Mouse (Mus musculus): ENCODE data around the gene Yes1. TPM values are rescaled to one million over a fixed set of nuclear protein-coding genes. Genes with fewer than 3 reads are reported as not detected.
"Not testable (repeated sequence)": the region's sequence is repeated elsewhere in the genome, so short reads cannot be mapped to it uniquely, and the experiment has no call there.

The Yes1 gene
- total and polyA plus RNA-seq, 3 experiments, result 2.0 to 4.1 (median 2.2) TPM

DNA sequence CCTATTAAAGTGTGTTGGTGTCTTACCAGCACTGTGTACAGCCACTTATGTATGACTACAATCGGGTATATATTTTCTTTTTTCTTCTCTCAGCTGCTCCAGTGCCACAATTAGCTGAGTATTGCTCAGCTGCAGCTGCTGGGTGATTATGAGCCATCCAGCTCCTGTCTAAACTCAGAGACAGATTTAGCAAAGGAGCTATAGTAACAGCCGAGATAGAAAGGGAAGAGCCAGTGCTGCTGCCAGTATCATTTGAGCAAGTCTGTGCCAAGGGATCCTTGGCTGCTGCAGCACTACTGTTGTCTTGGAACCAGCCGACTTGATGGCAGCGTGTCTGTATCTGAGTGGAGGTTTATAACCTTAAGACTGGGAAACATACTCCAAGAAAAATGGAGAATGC lies 3.7 kb downstream of the Yes1 start:
- no peak for DNase-seq (ENCODE audit: extremely low read depth)
- in situ Hi-C loops (cut with MboI; ENCODE audit: low pct_ligation_motif_present, low pct_unique_long_range_greater_than_20kb, low sequenced_read_pairs), result no loop called here
- no peak overlapping the region for H3K4me2 ChIP-seq (ENCODE audit: insufficient read depth, low read depth, poor library complexity, severe bottlenecking)
- no peaks in the 10 kb centered on the region for H3K27me3 ChIP-seq (replicated peaks)
- TF ChIP-seq ZC3H11A (IDR thresholded peaks at IDR 0.05; ENCODE audit: low read depth, low read length) (no peak), ZMIZ1 (IDR thresholded peaks at IDR 0.05; ENCODE audit: low read depth, low read length) (no peak), MEF2A (IDR thresholded peaks at IDR 0.05; ENCODE audit: borderline replicate concordance, low read depth, low read length) (no peak), ZKSCAN1 (IDR thresholded peaks at IDR 0.05; ENCODE audit: borderline replicate concordance, low read depth, low read length) (no peak), JUND (conservative IDR thresholded peaks at IDR 0.05; ENCODE audit: low read depth, low read length) (no peak), ZNF384 (IDR thresholded peaks at IDR 0.05; ENCODE audit: low read depth, low read length) (no peak), KAT2A (IDR thresholded peaks at IDR 0.05; ENCODE audit: insufficient replicate concordance, low read length) (no peak), HCFC1 (IDR thresholded peaks at IDR 0.05; ENCODE audit: low read depth, low read length) (no peak), MYC (IDR thresholded peaks at IDR 0.05; ENCODE audit: low read depth, low read length) (no peak), NELFE (IDR thresholded peaks at IDR 0.05; ENCODE audit: low read depth, low read length) (no peak), TBP (conservative IDR thresholded peaks at IDR 0.05; ENCODE audit: low read depth, low read length) (no peak), GABPA (IDR thresholded peaks at IDR 0.05; ENCODE audit: insufficient replicate concordance, low read depth, low read length) (no peak), SIN3A (IDR thresholded peaks at IDR 0.05; ENCODE audit: low read length) (no peak), EP300 (IDR thresholded peaks at IDR 0.05; ENCODE audit: low read length) (no peak)
- H3K9me3 ChIP-seq (replicated peaks; ENCODE audit: low read length), result no peaks in the 10 kb centered on the region
- H3K27ac ChIP-seq (ENCODE audit: insufficient read depth, low read depth), result no peak overlapping the region
- dilution Hi-C loops (cut with MboI; ENCODE audit: extremely low pct_ligation_motif_present, extremely low pct_unique_long_range_greater_than_20kb, low sequenced_read_pairs), result no loop called here
- peaks cover 0 to 3% of the 10 kb centered on the region in 2 experiments; a peak in 2 of 4 replicates for H3K4me1 ChIP-seq (ENCODE audit: control insufficient read depth in 1 of 2, insufficient read depth in 2 of 2)
- H3K9ac ChIP-seq (ENCODE audit: insufficient read depth, low read depth), result no peak overlapping the region
- H3K4me3 ChIP-seq (replicated peaks in 1 of 3; ENCODE audit: low read depth in 2 of 3, low read length in 2 of 3, poor library complexity in 1 of 3), result no peak overlapping the region
- H3K36me3 ChIP-seq (replicated peaks in 1 of 2; ENCODE audit: control insufficient read depth in 1 of 2, insufficient read depth in 1 of 2, low read length in 1 of 2), result no peaks in the 10 kb centered on the region
- no peaks in the 10 kb centered on the region for H3K79me2 ChIP-seq (replicated peaks; ENCODE audit: control insufficient read depth, extremely low read depth, insufficient read depth, poor library complexity, severe bottlenecking)

- in situ Hi-C loops (cut with MboI; ENCODE audit: low pct_ligation_motif_present, low pct_unique_long_range_greater_than_20kb, low sequenced_read_pairs); H3K27ac ChIP-seq (ENCODE audit: insufficient read depth, low read depth): not testable (repeated sequence)
Observed at GRCm38 (mm10) chr5:32616489-32616888, 5.5 kb downstream of the Yes1 start.

GRCm38 (mm10) chr5:32617851-32618250 lies 6.9 kb downstream of the Yes1 start:
- dilution Hi-C loops (cut with MboI; ENCODE audit: extremely low pct_ligation_motif_present, extremely low pct_unique_long_range_greater_than_20kb, low sequenced_read_pairs), result no loop called here
- Histone ChIP-seq H3K9ac (ENCODE audit: insufficient read depth, low read depth) (no peak overlapping the region), H3K4me3 (replicated peaks in 1 of 3; ENCODE audit: low read depth in 2 of 3, low read length in 2 of 3, poor library complexity in 1 of 3) (no peak overlapping the region), H3K36me3 (replicated peaks in 1 of 2; ENCODE audit: control insufficient read depth in 1 of 2, insufficient read depth in 1 of 2, low read length in 1 of 2) (no peaks in the 10 kb centered on the region), H3K4me2 (ENCODE audit: insufficient read depth, low read depth, poor library complexity, severe bottlenecking) (no peak overlapping the region), H3K9me3 (replicated peaks; ENCODE audit: low read length) (no peaks in the 10 kb centered on the region), H3K27me3 (replicated peaks) (no peaks in the 10 kb centered on the region), H3K27ac (ENCODE audit: insufficient read depth, low read depth) (no peak overlapping the region), H3K4me1 (ENCODE audit: control insufficient read depth in 1 of 2, insufficient read depth in 2 of 2) (no peaks in the 10 kb centered on the region; a peak in 1 of 4 replicates), H3K79me2 (replicated peaks; ENCODE audit: control insufficient read depth, extremely low read depth, insufficient read depth, poor library complexity, severe bottlenecking) (no peaks in the 10 kb centered on the region)
- in situ Hi-C loops (cut with MboI; ENCODE audit: low pct_ligation_motif_present, low pct_unique_long_range_greater_than_20kb, low sequenced_read_pairs), result no loop called here
- no peak for DNase-seq (ENCODE audit: extremely low read depth)
- TF ChIP-seq CHD2 (IDR thresholded peaks at IDR 0.05; ENCODE audit: low read length) (no peak), SIN3A (IDR thresholded peaks at IDR 0.05; ENCODE audit: low read length) (no peak), USF1 (IDR thresholded peaks at IDR 0.05; ENCODE audit: low read depth, low read length) (no peak), ZMIZ1 (IDR thresholded peaks at IDR 0.05; ENCODE audit: low read depth, low read length) (no peak), TCF12 (IDR thresholded peaks at IDR 0.05; ENCODE audit: low read depth, low read length) (no peak), E2F4 (IDR thresholded peaks at IDR 0.05; ENCODE audit: insufficient replicate concordance, low read depth, low read length) (no peak), KAT2A (IDR thresholded peaks at IDR 0.05; ENCODE audit: insufficient replicate concordance, low read length) (no peak), MEF2A (IDR thresholded peaks at IDR 0.05; ENCODE audit: borderline replicate concordance, low read depth, low read length) (no peak), MXI1 (IDR thresholded peaks at IDR 0.05; ENCODE audit: low read depth, low read length) (no peak), JUN (IDR thresholded peaks at IDR 0.05; ENCODE audit: insufficient read depth, low read depth, low read length) (no peak), POLR2A (IDR thresholded peaks at IDR 0.05; ENCODE audit: low read depth, low read length) (no peak), CHD1 (IDR thresholded peaks at IDR 0.05; ENCODE audit: low read depth, low read length) (no peak), ELF1 (IDR thresholded peaks at IDR 0.05; ENCODE audit: low read depth, low read length) (no peak), NELFE (IDR thresholded peaks at IDR 0.05; ENCODE audit: low read depth, low read length) (no peak), ZKSCAN1 (IDR thresholded peaks at IDR 0.05; ENCODE audit: borderline replicate concordance, low read depth, low read length) (no peak), PAX5 (IDR thresholded peaks at IDR 0.05; ENCODE audit: low read length) (no peak), USF2 (conservative IDR thresholded peaks at IDR 0.05; ENCODE audit: low read depth, low read length) (no peak), IRF4 (IDR thresholded peaks at IDR 0.05; ENCODE audit: low read depth, low read length) (no peak), MYC (IDR thresholded peaks at IDR 0.05; ENCODE audit: low read depth, low read length) (no peak)

More at GRCm38 (mm10) chr5:32616489-32616888, 5.5 kb downstream of the Yes1 start:
- H3K4me1 ChIP-seq (ENCODE audit: control insufficient read depth in 1 of 2, insufficient read depth in 2 of 2); H3K9me3 ChIP-seq (replicated peaks; ENCODE audit: low read length); dilution Hi-C loops (cut with MboI; ENCODE audit: extremely low pct_ligation_motif_present, extremely low pct_unique_long_range_greater_than_20kb, low sequenced_read_pairs); H3K79me2 ChIP-seq (replicated peaks; ENCODE audit: control insufficient read depth, extremely low read depth, insufficient read depth, poor library complexity, severe bottlenecking); H3K27me3 ChIP-seq (replicated peaks); H3K36me3 ChIP-seq (replicated peaks in 1 of 2; ENCODE audit: control insufficient read depth in 1 of 2, insufficient read depth in 1 of 2, low read length in 1 of 2); DNase-seq (ENCODE audit: extremely low read depth); H3K4me3 ChIP-seq (replicated peaks in 1 of 3; ENCODE audit: low read depth in 2 of 3, low read length in 2 of 3, poor library complexity in 1 of 3); H3K4me2 ChIP-seq (ENCODE audit: insufficient read depth, low read depth, poor library complexity, severe bottlenecking); H3K9ac ChIP-seq (ENCODE audit: insufficient read depth, low read depth): not testable (repeated sequence)
